Mouse (Mus musculus): ENCODE results near the gene Olfr1417. TPM values are rescaled to one million over a fixed set of nuclear protein-coding genes. Genes with fewer than 3 reads are reported as not detected.
"Not testable (repeated sequence)": the region's sequence is repeated elsewhere in the genome, so short reads cannot be mapped to it uniquely, and the experiment has no call there.

Gene Olfr1417
- polyA plus RNA-seq (2015; fragmentation: Nextera tagmentation; extraction: Ambion mirVana) = 0.21 and 0.38 TPM in 2 replicates

DNA sequence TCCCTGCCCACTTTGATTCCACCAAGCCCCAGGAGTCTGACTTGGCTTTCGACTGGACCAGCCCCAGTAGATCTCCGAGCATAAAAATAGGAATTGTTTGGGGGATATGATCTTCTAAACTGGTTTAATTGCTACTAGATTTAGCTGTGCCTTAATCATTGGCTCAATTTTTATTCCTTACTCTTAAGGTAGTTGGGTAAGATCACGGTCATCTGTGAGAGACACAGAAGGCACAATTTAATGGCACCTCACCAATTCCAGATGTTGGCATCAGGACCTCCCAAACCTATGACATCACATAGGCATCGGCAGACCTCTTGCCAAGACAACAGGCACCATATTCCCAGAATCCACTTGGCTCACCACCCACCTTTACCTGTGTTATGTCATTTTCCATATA, at the start of gene Olfr1417:
Gene Olfr1417 (minus strand): TSS at position 101 of the 400 bp plus-strand sequence.
- Histone ChIP-seq H3K9me3 (replicated peaks; ENCODE audit: control insufficient read depth, low read length, poor library complexity, severe bottlenecking) (no peaks in the 10 kb centered on the region), H3K27me3 (ENCODE audit: control insufficient read depth, insufficient read depth, low read depth, low read length) (no peaks in the 10 kb centered on the region)

DNA sequence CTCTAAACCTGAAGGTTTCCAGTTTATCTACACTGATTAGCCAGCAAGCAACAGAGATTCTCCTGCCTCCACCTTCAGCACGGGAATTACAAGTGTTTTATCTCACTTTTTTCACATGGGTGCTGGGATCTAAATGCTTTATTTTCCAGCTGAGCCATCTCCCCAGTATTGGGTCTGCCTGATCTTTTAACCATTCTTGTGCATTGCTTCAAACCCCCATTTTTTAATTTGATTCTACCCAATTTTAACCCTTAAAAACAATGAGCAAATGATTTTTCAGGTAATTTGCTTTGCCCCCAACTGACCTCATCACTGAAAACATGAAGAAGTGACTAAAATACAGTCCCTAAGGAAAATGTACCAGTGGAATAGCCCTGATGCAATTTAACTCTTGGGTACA, 47.2 kb upstream of the Olfr1417 start, which contains the start of gene Olfr1420:
Gene Olfr1420 (plus strand): TSS at position 301 of the 400 bp plus-strand sequence.
- no peak for ATAC-seq
- Histone ChIP-seq H3K9ac (ENCODE audit: low read depth, low read length) (no peak within 1 kb of the TSS), H3K27ac (ENCODE audit: low read length) (no peak within 1 kb of the TSS), H3K36me3 (ENCODE audit: control insufficient read depth, insufficient read depth, low read length) (no peaks in the 10 kb centered on the region), H3K4me2 (ENCODE audit: low read length) (no peak within 1 kb of the TSS), H3K4me3 (ENCODE audit: low read depth, low read length) (no peak within 1 kb of the TSS), H3K9me3 (replicated peaks; ENCODE audit: control insufficient read depth, low read length, poor library complexity, severe bottlenecking) (no peaks in the 10 kb centered on the region), H3K4me1 (ENCODE audit: control insufficient read depth, insufficient read depth, low read length) (no peaks in the 10 kb centered on the region), H3K27me3 (ENCODE audit: control insufficient read depth, insufficient read depth, low read depth, low read length) (no peaks in the 10 kb centered on the region)
- 52% methylated on average over 1 of the region's 1 CpGs for WGBS

More for the DNA sequence above, at the start of gene Olfr1417:
- H3K9ac ChIP-seq (ENCODE audit: low read depth, low read length) = no peak within 1 kb of the TSS
- ATAC-seq = no peak
- 91% methylated on average over 4 of the region's 4 CpGs for WGBS
- no peak within 1 kb of the TSS for H3K4me2 ChIP-seq (ENCODE audit: low read length)
- H3K36me3 ChIP-seq (ENCODE audit: control insufficient read depth, insufficient read depth, low read length) = no peaks in the 10 kb centered on the region
- H3K4me3 ChIP-seq (ENCODE audit: low read depth, low read length) = no peak within 1 kb of the TSS
- no peaks in the 10 kb centered on the region for H3K4me1 ChIP-seq (ENCODE audit: control insufficient read depth, insufficient read depth, low read length)
- no peak within 1 kb of the TSS for H3K27ac ChIP-seq (ENCODE audit: low read length)

DNA sequence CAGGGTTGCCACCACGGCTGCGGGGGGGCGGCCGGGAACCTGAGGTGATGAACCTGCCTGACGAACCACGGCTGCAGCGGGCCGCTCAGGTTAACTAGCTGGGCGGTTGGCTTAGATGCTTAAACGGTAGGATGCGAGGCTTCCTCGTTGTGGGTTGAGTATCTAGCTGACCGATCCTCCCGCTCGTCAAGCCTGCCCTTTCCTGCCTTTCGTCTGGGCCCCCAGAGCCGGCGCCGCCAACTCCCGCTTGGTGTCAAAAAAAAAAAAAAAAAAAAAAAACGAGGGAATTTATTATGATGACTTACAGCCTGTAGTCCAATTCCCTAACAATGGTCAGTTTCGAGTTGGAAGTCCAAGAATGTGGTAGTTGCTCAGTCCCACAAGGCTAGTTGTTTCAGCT, 39.4 kb upstream of the Olfr1417 start:
- not testable (repeated sequence) for H3K27ac ChIP-seq (ENCODE audit: low read length); H3K4me3 ChIP-seq (ENCODE audit: low read depth, low read length); H3K4me1 ChIP-seq (ENCODE audit: control insufficient read depth, insufficient read depth, low read length); H3K9ac ChIP-seq (ENCODE audit: low read depth, low read length); H3K27me3 ChIP-seq (ENCODE audit: control insufficient read depth, insufficient read depth, low read depth, low read length); H3K36me3 ChIP-seq (ENCODE audit: control insufficient read depth, insufficient read depth, low read length); H3K9me3 ChIP-seq (replicated peaks; ENCODE audit: control insufficient read depth, low read length, poor library complexity, severe bottlenecking); ATAC-seq; H3K4me2 ChIP-seq (ENCODE audit: low read length)
- 66% methylated on average over 22 of the region's 22 CpGs for WGBS

DNA sequence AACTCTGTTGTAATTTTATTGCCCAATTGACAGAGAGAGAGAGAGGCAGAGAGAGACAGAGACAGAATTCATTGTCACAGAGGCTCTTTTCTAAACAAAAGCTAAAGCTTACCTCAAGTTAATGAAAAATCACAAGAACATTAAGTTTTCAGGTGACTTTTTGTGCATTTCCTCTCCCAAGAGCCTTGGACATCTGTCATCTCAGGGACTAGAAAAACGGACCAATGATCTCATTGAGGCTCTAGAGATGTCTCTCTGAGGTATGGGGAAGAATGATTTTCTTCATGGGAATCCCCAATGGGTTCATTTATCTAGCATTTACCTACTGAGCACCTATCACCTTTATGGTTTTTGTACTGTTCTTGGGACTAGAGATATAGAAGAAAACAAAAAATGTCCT, 36.0 kb upstream of the Olfr1417 start, which contains the start of gene Olfr1419:
Gene Olfr1419 (minus strand): TSS at position 101 of the 400 bp plus-strand sequence.
- no peak within 1 kb of the TSS for H3K4me3 ChIP-seq (ENCODE audit: low read depth, low read length)
- WGBS = 69% methylated on average over 1 of the region's 1 CpGs
- no peak within 1 kb of the TSS for H3K27ac ChIP-seq (ENCODE audit: low read length)
- H3K4me2 ChIP-seq (ENCODE audit: low read length) = no peak within 1 kb of the TSS
- H3K36me3 ChIP-seq (ENCODE audit: control insufficient read depth, insufficient read depth, low read length) = no peaks in the 10 kb centered on the region
- H3K4me1 ChIP-seq (ENCODE audit: control insufficient read depth, insufficient read depth, low read length) = no peaks in the 10 kb centered on the region
- H3K9ac ChIP-seq (ENCODE audit: low read depth, low read length) = no peak within 1 kb of the TSS
- no peaks in the 10 kb centered on the region for H3K27me3 ChIP-seq (ENCODE audit: control insufficient read depth, insufficient read depth, low read depth, low read length)
- no peaks in the 10 kb centered on the region for H3K9me3 ChIP-seq (replicated peaks; ENCODE audit: control insufficient read depth, low read length, poor library complexity, severe bottlenecking)
- no peak for ATAC-seq

DNA sequence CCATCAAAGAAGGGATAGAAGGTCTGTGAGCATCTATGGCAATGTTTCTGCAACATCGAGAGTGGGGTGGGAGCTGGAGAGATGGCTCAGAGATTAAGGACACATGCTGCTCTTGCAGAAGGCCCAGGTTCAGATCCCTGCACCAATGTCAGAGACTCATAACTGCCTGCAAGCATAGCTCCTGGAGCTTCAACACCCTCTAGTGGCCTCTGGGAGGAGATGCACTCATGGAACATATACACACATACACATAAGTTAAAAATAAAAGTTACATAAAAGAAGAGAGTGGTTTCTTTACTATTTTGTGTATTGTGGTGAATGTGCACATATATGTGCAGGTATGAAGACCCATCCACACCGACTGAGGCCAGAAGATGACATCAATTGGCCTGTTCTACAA, 28.8 kb upstream of the Olfr1417 start:
- WGBS = 90% methylated on average over 2 of the region's 2 CpGs

DNA sequence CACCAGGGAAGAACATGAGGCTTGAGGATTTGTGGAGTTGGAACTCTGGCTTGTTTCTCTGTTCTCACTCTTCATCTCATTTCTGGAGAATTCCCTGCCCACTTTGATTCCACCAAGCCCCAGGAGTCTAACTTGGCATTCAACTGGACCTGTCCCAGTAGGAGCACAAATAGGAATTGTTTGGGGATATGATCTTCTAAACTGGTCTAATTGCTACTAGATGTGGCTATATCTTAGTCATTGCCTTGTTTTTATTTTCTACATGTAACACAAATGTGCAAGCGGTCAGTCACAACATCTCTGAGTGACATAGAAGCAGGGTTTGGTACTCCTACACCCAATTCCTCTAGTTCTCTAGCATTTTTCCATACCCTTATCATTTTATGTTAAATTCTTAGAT, 21.9 kb upstream of the Olfr1417 start, which contains the start of gene Olfr1418:
Gene Olfr1418 (minus strand): TSS at position 101 of the 400 bp plus-strand sequence.
- H3K27ac ChIP-seq (ENCODE audit: low read length) = no peak within 1 kb of the TSS

More for the DNA sequence above, 28.8 kb upstream of the Olfr1417 start:
- no peak overlapping the region for H3K4me3 ChIP-seq (ENCODE audit: low read depth, low read length)
- no peak overlapping the region for H3K4me2 ChIP-seq (ENCODE audit: low read length)
- no peak overlapping the region for H3K27ac ChIP-seq (ENCODE audit: low read length)
- H3K36me3 ChIP-seq (ENCODE audit: control insufficient read depth, insufficient read depth, low read length) = no peaks in the 10 kb centered on the region
- H3K4me1 ChIP-seq (ENCODE audit: control insufficient read depth, insufficient read depth, low read length) = no peaks in the 10 kb centered on the region
- H3K9ac ChIP-seq (ENCODE audit: low read depth, low read length) = no peak overlapping the region
- no peak for ATAC-seq
- no peaks in the 10 kb centered on the region for H3K9me3 ChIP-seq (replicated peaks; ENCODE audit: control insufficient read depth, low read length, poor library complexity, severe bottlenecking)
- H3K27me3 ChIP-seq (ENCODE audit: control insufficient read depth, insufficient read depth, low read depth, low read length) = no peaks in the 10 kb centered on the region

DNA sequence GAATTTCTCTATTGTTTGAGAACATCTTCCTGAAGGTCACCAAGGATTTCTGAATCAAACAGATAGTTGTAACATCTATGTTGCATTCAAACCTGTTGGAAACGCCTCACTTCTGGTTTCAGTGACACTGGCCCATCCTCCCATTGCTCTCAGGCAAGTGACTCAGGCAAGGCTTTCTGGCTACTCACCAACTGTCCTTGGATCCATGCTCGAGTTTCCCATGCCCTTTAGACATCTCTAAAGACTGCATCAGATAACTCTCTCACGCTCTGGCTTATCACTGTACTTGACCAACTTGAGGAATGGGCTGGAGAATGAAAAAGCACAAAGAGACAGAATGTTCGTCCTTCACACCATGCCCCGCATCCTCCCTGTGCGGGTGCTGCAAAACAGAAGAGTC, 17.5 kb upstream of the Olfr1417 start:
- H3K27ac ChIP-seq (ENCODE audit: low read length) = no peak overlapping the region
- no peaks in the 10 kb centered on the region for H3K4me1 ChIP-seq (ENCODE audit: control insufficient read depth, insufficient read depth, low read length)
- no peaks in the 10 kb centered on the region for H3K9me3 ChIP-seq (replicated peaks; ENCODE audit: control insufficient read depth, low read length, poor library complexity, severe bottlenecking)
- no peak for ATAC-seq
- H3K27me3 ChIP-seq (ENCODE audit: control insufficient read depth, insufficient read depth, low read depth, low read length) = no peaks in the 10 kb centered on the region
- 84% methylated on average over 6 of the region's 6 CpGs for WGBS
- no peak overlapping the region for H3K9ac ChIP-seq (ENCODE audit: low read depth, low read length)
- no peak overlapping the region for H3K4me2 ChIP-seq (ENCODE audit: low read length)
- no peak overlapping the region for H3K4me3 ChIP-seq (ENCODE audit: low read depth, low read length)
- no peaks in the 10 kb centered on the region for H3K36me3 ChIP-seq (ENCODE audit: control insufficient read depth, insufficient read depth, low read length)

More for the DNA sequence above, 21.9 kb upstream of the Olfr1417 start, which contains the start of gene Olfr1418:
- Histone ChIP-seq H3K27me3 (ENCODE audit: control insufficient read depth, insufficient read depth, low read depth, low read length) (no peaks in the 10 kb centered on the region), H3K4me1 (ENCODE audit: control insufficient read depth, insufficient read depth, low read length) (no peaks in the 10 kb centered on the region), H3K9ac (ENCODE audit: low read depth, low read length) (no peak within 1 kb of the TSS), H3K4me2 (ENCODE audit: low read length) (no peak within 1 kb of the TSS), H3K9me3 (replicated peaks; ENCODE audit: control insufficient read depth, low read length, poor library complexity, severe bottlenecking) (no peaks in the 10 kb centered on the region), H3K36me3 (ENCODE audit: control insufficient read depth, insufficient read depth, low read length) (no peaks in the 10 kb centered on the region), H3K4me3 (ENCODE audit: low read depth, low read length) (no peak within 1 kb of the TSS)
- WGBS = 87% methylated on average over 1 of the region's 1 CpGs
- no peak for ATAC-seq

DNA sequence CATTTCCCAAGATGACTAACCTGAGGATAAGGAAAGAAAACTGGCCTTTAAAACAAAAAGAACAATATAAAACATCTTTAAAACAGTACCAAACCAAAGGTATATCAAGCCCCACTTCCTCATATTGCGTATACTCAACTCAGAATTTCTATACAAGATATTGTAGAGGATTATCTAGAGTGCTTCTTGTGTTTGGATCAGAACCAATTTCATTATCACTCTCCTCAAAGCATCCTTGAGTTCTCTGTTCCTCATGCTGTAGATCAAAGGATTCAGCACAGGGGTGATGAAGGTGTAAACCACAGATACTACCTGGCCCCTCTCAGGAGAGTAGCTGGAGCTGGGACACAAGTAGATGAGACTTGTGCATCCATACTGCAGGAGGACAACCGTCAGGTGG, 15.8 kb upstream of the Olfr1417 start:
- Histone ChIP-seq H3K4me2 (ENCODE audit: low read length) (no peak overlapping the region), H3K27me3 (ENCODE audit: control insufficient read depth, insufficient read depth, low read depth, low read length) (no peaks in the 10 kb centered on the region), H3K9me3 (replicated peaks; ENCODE audit: control insufficient read depth, low read length, poor library complexity, severe bottlenecking) (no peaks in the 10 kb centered on the region), H3K4me3 (ENCODE audit: low read depth, low read length) (no peak overlapping the region), H3K27ac (ENCODE audit: low read length) (no peak overlapping the region), H3K9ac (ENCODE audit: low read depth, low read length) (no peak overlapping the region), H3K36me3 (ENCODE audit: control insufficient read depth, insufficient read depth, low read length) (no peaks in the 10 kb centered on the region), H3K4me1 (ENCODE audit: control insufficient read depth, insufficient read depth, low read length) (no peaks in the 10 kb centered on the region)
- WGBS = 88% methylated on average over 2 of the region's 2 CpGs
- no peak for ATAC-seq

DNA sequence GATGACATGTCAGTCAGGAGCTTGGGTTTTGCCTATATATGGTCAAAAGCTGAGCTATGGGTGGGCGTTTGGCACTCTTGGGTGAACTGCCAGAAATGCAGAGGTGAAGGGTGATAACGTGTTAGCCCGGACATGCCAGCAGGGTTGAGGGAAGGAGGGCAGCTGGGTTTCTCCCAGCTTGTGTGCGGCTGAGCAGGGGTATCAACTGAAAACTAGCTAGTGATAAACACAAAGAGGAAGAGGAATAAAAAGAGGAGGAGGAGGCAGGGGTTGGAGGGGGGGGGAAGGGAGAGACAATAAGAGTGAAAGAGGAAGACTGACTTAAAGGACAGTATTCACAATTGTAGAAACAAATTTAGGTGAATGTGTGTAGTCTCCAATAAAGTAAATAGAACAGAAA, 13.6 kb upstream of the Olfr1417 start:
- Histone ChIP-seq H3K9ac (ENCODE audit: low read depth, low read length) (no peak overlapping the region), H3K36me3 (ENCODE audit: control insufficient read depth, insufficient read depth, low read length) (no peaks in the 10 kb centered on the region), H3K27me3 (ENCODE audit: control insufficient read depth, insufficient read depth, low read depth, low read length) (no peaks in the 10 kb centered on the region), H3K27ac (ENCODE audit: low read length) (no peak overlapping the region), H3K4me3 (ENCODE audit: low read depth, low read length) (no peak overlapping the region), H3K9me3 (replicated peaks; ENCODE audit: control insufficient read depth, low read length, poor library complexity, severe bottlenecking) (no peaks in the 10 kb centered on the region), H3K4me2 (ENCODE audit: low read length) (no peak overlapping the region), H3K4me1 (ENCODE audit: control insufficient read depth, insufficient read depth, low read length) (no peaks in the 10 kb centered on the region)
- no peak for ATAC-seq
- 69% methylated on average over 4 of the region's 4 CpGs for WGBS
